Mouse (Mus musculus) spleen, adult 2 months (tissue): Measurements from ENCODE around the gene Ears2. TPM values are rescaled to one million over a fixed set of nuclear protein-coding genes. Genes with fewer than 3 reads are reported as not detected.

ENCODE experiments used
- DNase-seq, 2 experiments: peaks; one replicate each; pipeline versions ENCODE4 v3.0.0 to v3.0.0-alpha.2; 2012 to 2021; ENCODE audit warnings: low spot score in 2 of 2, low read depth in 1 of 2
- H3K27ac ChIP-seq: fragments of 200-500 bp; 2 replicates; pipeline ENCODE4 v1.5.1; 2012; ENCODE audit warnings: low read length, inconsistent platforms; ENCODE audit not compliant: insufficient read depth
- H3K27me3 ChIP-seq: fragments of 200-500 bp; 2 replicates; pipeline ENCODE4 v1.6.1; 2012; ENCODE audit warnings: mild to moderate bottlenecking, moderate library complexity, low read length, inconsistent platforms; ENCODE audit not compliant: control insufficient read depth, insufficient read depth
- H3K36me3 ChIP-seq: fragments of 200-500 bp; 2 replicates; pipeline ENCODE4 v1.6.1; 2012; ENCODE audit warnings: mild to moderate bottlenecking, low read length, inconsistent platforms; ENCODE audit not compliant: control insufficient read depth, insufficient read depth
- H3K4me1 ChIP-seq: fragments of 200-500 bp; 2 replicates; pipeline ENCODE4 v1.6.1; 2011; ENCODE audit warnings: inconsistent platforms; ENCODE audit not compliant: control insufficient read depth, insufficient read depth, insufficient read length
- H3K4me3 ChIP-seq: fragments of 200-500 bp; 2 replicates; pipeline ENCODE4 v1.5.1; 2011; ENCODE audit warnings: mild to moderate bottlenecking, inconsistent platforms; ENCODE audit not compliant: insufficient read depth, insufficient read length; ENCODE audit errors: extremely low read depth
- CTCF ChIP-seq: fragments of 200-500 bp; IDR thresholded peaks from 2 replicates; pipeline ENCODE4 v1.5.1; 2011; ENCODE audit warnings: mild to moderate bottlenecking, inconsistent platforms; ENCODE audit not compliant: insufficient read depth, insufficient read length, insufficient replicate concordance; ENCODE audit errors: extremely low read depth
- POLR2A ChIP-seq: fragments of 200-500 bp; IDR thresholded peaks from 2 replicates; pipeline ENCODE4 v1.6.1; 2011; ENCODE audit warnings: low read depth, low read length, inconsistent platforms
- WGBS: fragments of 180-500 bp; shearing (Covaris S2); methylation state at CpG from one replicate; pipeline ENCODE4 v1.1.7; 2018; 5-methylcytosine and 5-hydroxymethylcytosine counted together
- polyA plus RNA-seq: library from polyadenylated mRNA; depleted of rRNA; stranded (reverse); fragments of >200 nt; gene quantifications from 2 replicates; pipeline ENCODE4 v1.2.3, GENCODE M21; 2012

The Ears2 gene
- polyA plus RNA-seq, 1 experiment = 7.9 TPM

GRCm38 (mm10) chr7:122045181-122045634 is 21.9 kb downstream of the Ears2 start:
- 95% methylated on average over 4 of the region's 4 CpGs for WGBS
- Histone ChIP-seq H3K27ac (no peak overlapping the region), H3K27me3 (no peaks in the 10 kb centered on the region), H3K36me3 (peaks cover 12% of the 10 kb centered on the region), H3K4me1 (no peaks in the 10 kb centered on the region), H3K4me3 (no peak overlapping the region)
- TF ChIP-seq POLR2A (no peak), CTCF (no peak)
- no peak for DNase-seq

GRCm38 (mm10) chr7:122044106-122044505 is 23.0 kb downstream of the Ears2 start:
- 86% methylated on average over 8 of the region's 8 CpGs for WGBS
- Histone ChIP-seq H3K4me3 (no peak overlapping the region), H3K27ac (no peak overlapping the region), H3K27me3 (no peaks in the 10 kb centered on the region), H3K36me3 (peaks cover 12% of the 10 kb centered on the region), H3K4me1 (no peaks in the 10 kb centered on the region)
- TF ChIP-seq CTCF = no peak
- TF ChIP-seq POLR2A = no peak
- no peak for DNase-seq

GRCm38 (mm10) chr7:122034348-122034747 is 32.7 kb downstream of the Ears2 start:
- TF ChIP-seq POLR2A = no peak
- no peak for TF ChIP-seq CTCF
- H3K27me3 ChIP-seq = no peaks in the 10 kb centered on the region
- no peak for DNase-seq
- H3K36me3 ChIP-seq = peaks cover 7% of the 10 kb centered on the region
- H3K27ac ChIP-seq = no peak overlapping the region
- WGBS = 14% methylated on average over 2 of the region's 2 CpGs
- H3K4me1 ChIP-seq = no peaks in the 10 kb centered on the region
- H3K4me3 ChIP-seq = no peak overlapping the region

- DNase-seq = no peak
- 41% methylated on average over 3 of the region's 3 CpGs for WGBS
- Histone ChIP-seq H3K27me3 (no peaks in the 10 kb centered on the region), H3K4me3 (no peak overlapping the region), H3K4me1 (no peaks in the 10 kb centered on the region), H3K36me3 (peaks cover 3% of the 10 kb centered on the region; the same call in 1 of the 2 replicates), H3K27ac (no peak overlapping the region)
- TF ChIP-seq POLR2A (no peak), CTCF (no peak)
Observed at GRCm38 (mm10) chr7:122033371-122033770, 33.7 kb downstream of the Ears2 start.

GRCm38 (mm10) chr7:122022131-122022530 is 44.9 kb downstream of the Ears2 start:
- no peak for DNase-seq
- Histone ChIP-seq H3K27ac (no peak overlapping the region), H3K4me1 (peaks cover 13% of the 10 kb centered on the region), H3K27me3 (no peaks in the 10 kb centered on the region), H3K4me3 (no peak overlapping the region), H3K36me3 (peaks cover 1% of the 10 kb centered on the region; the same call in 1 of the 2 replicates)
- 91% methylated on average over 2 of the region's 2 CpGs for WGBS
- TF ChIP-seq CTCF (no peak), POLR2A (no peak)

- peaks cover 1% of the 10 kb centered on the region; the same call in 1 of the 2 replicates for H3K36me3 ChIP-seq
Observed at GRCm38 (mm10) chr7:122020667-122021354, 46.3 kb downstream of the Ears2 start, which contains the start of gene Gga2. Gga2 (minus strand) TSS chr7:122021222.

GRCm38 (mm10) chr7:122020273-122020666 is 46.8 kb downstream of the Ears2 start:
- Histone ChIP-seq H3K36me3 (peaks cover 1% of the 10 kb centered on the region; the same call in 1 of the 2 replicates), H3K27me3 (no peaks in the 10 kb centered on the region), H3K27ac (peak overlapping the region; percentile 96), H3K4me1 (peaks cover 18% of the 10 kb centered on the region), H3K4me3 (peak overlapping the region; percentile 90)
- 14% methylated on average over 6 of the region's 6 CpGs for WGBS
- TF ChIP-seq CTCF (no peak), POLR2A (no peak)
- no peak for DNase-seq

More at GRCm38 (mm10) chr7:122020667-122021354, 46.3 kb downstream of the Ears2 start, which contains the start of gene Gga2:
- Histone ChIP-seq H3K27ac (peak within 1 kb of the TSS; percentile 96), H3K4me3 (peak within 1 kb of the TSS; percentile 90), H3K27me3 (no peaks in the 10 kb centered on the region), H3K4me1 (peaks cover 18% of the 10 kb centered on the region)
- WGBS = under 1% methylated on average over 50 of the region's 50 CpGs
- DNase-seq = peak; percentile 74 to 90
- no peak for TF ChIP-seq CTCF
- TF ChIP-seq POLR2A = peak; percentile 75
